Mouse (Mus musculus) hindbrain, embryonic 15.5 days (tissue): ENCODE data around the gene Mecp2. TPM values are rescaled to one million over a fixed set of nuclear protein-coding genes. Genes with fewer than 3 reads are reported as not detected.
A peak's percentile ranks its signal among the peaks of the same experiment; 100 is the strongest.

Experiments
- ATAC-seq: fragments of 200-750 bp; cut with Nextera tagmentation; 2 replicates; pipeline ENCODE4 v1.8.0; 2017; ENCODE audit warnings: low read depth, moderate number of reproducible peaks, moderate TSS enrichment; ENCODE audit not compliant: low FRiP score
- H3K27ac ChIP-seq: fragments of 300-500 bp; sonication (generic); replicated peaks from 2 replicates; pipeline ENCODE4 v1.5.1; 2015; ENCODE audit warnings: mild to moderate bottlenecking, inconsistent platforms
- H3K27me3 ChIP-seq: fragments of 300-500 bp; sonication (generic); 2 replicates; pipeline ENCODE4 v1.6.1; 2015; ENCODE audit warnings: control low read depth, inconsistent platforms
- H3K36me3 ChIP-seq: fragments of 300-500 bp; sonication (generic); 2 replicates; pipeline ENCODE4 v1.6.1; 2015; ENCODE audit warnings: control low read depth, inconsistent platforms
- H3K4me1 ChIP-seq: fragments of 300-500 bp; sonication (generic); replicated peaks from 2 replicates; pipeline ENCODE4 v1.6.1; 2015; ENCODE audit warnings: control low read depth, inconsistent platforms
- H3K4me2 ChIP-seq: fragments of 300-500 bp; sonication (generic); 2 replicates; pipeline ENCODE4 v1.6.1; 2015; ENCODE audit warnings: moderate library complexity, mild to moderate bottlenecking, inconsistent platforms
- H3K4me3 ChIP-seq: fragments of 300-500 bp; sonication (generic); 2 replicates; pipeline ENCODE4 v1.5.1; 2015; ENCODE audit warnings: mild to moderate bottlenecking, inconsistent platforms
- H3K9ac ChIP-seq: fragments of 300-500 bp; sonication (generic); 2 replicates; pipeline ENCODE4 v1.6.1; 2015; ENCODE audit warnings: inconsistent platforms
- H3K9me3 ChIP-seq: fragments of 300-500 bp; sonication (generic); 2 replicates; pipeline ENCODE4 v1.6.1; 2016; ENCODE audit warnings: control low read depth, inconsistent platforms
- WGBS: fragments of 180-500 bp; shearing (Covaris S2); methylation state at CpG from one replicate; pipeline ENCODE4 v1.1.7; 2015; 5-methylcytosine and 5-hydroxymethylcytosine counted together
- microRNA counts: library from miRNA; unstranded; fragments of <30 nt; microRNA quantifications from one replicate; lab custom pipeline; 2016
- microRNA-seq: library from miRNA; unstranded; fragments of <30 nt; microRNA quantifications from one replicate; pipeline ENCODE4, GENCODE M21; 2016
- polyA plus RNA-seq: library from polyadenylated mRNA; unstranded; fragments of >200 nt; fragmentation: Nextera tagmentation; extraction: Ambion mirVana; gene quantifications from 2 replicates; pipeline ENCODE4 v1.2.1, GENCODE M21; 2015

The Mecp2 gene
- polyA plus RNA-seq, 1 experiment from 2014 or later, result 12.8 TPM

- no peak for ATAC-seq
- no peak overlapping the region for H3K27ac ChIP-seq
Observed at GRCm38 (mm10) chrX:74003644-74004043, 131.5 kb downstream of the Mecp2 start.

GRCm38 (mm10) chrX:74001024-74001423, 134.1 kb downstream of the Mecp2 start:
- H3K27ac ChIP-seq, result no peak overlapping the region
- 85% methylated on average over 3 of the region's 3 CpGs for WGBS

More at GRCm38 (mm10) chrX:74003644-74004043, 131.5 kb downstream of the Mecp2 start:
- Histone ChIP-seq H3K4me2 (no peak overlapping the region), H3K36me3 (no peaks in the 10 kb centered on the region), H3K9ac (no peak overlapping the region), H3K4me3 (no peak overlapping the region), H3K4me1 (peaks cover 6% of the 10 kb centered on the region; the same call in 1 of the 2 replicates), H3K27me3 (no peaks in the 10 kb centered on the region), H3K9me3 (no peaks in the 10 kb centered on the region)
- 57% methylated on average over 2 of the region's 2 CpGs for WGBS

GRCm38 (mm10) chrX:73998911-73999869, 136.0 kb downstream of the Mecp2 start:
- H3K9me3 ChIP-seq, result no peaks in the 10 kb centered on the region
- H3K27ac ChIP-seq, result peak overlapping the region; percentile 77
- 24% methylated on average over 8 of the region's 8 CpGs for WGBS
- no peaks in the 10 kb centered on the region for H3K36me3 ChIP-seq
- ATAC-seq, result peak; percentile 92
- H3K4me1 ChIP-seq, result peaks cover 6% of the 10 kb centered on the region; the same call in 1 of the 2 replicates
- no peaks in the 10 kb centered on the region for H3K27me3 ChIP-seq
- peak overlapping the region; percentile 30 for H3K4me2 ChIP-seq
- H3K4me3 ChIP-seq, result no peak overlapping the region
- H3K9ac ChIP-seq, result no peak overlapping the region

More at GRCm38 (mm10) chrX:74001024-74001423, 134.1 kb downstream of the Mecp2 start:
- H3K9me3 ChIP-seq, result no peaks in the 10 kb centered on the region
- no peak for ATAC-seq
- no peak overlapping the region for H3K4me3 ChIP-seq
- no peak overlapping the region for H3K9ac ChIP-seq
- H3K36me3 ChIP-seq, result no peaks in the 10 kb centered on the region
- peaks cover 6% of the 10 kb centered on the region; the same call in 1 of the 2 replicates for H3K4me1 ChIP-seq
- H3K4me2 ChIP-seq, result no peak overlapping the region
- no peaks in the 10 kb centered on the region for H3K27me3 ChIP-seq

- H3K27ac ChIP-seq, result no peak overlapping the region
- H3K4me1 ChIP-seq, result no peaks in the 10 kb centered on the region
- WGBS, result 86% methylated on average over 1 of the region's 1 CpGs
- ATAC-seq, result no peak
- no peak overlapping the region for H3K9ac ChIP-seq
- H3K4me2 ChIP-seq, result no peak overlapping the region
- H3K27me3 ChIP-seq, result no peaks in the 10 kb centered on the region
- H3K36me3 ChIP-seq, result no peaks in the 10 kb centered on the region
- no peak overlapping the region for H3K4me3 ChIP-seq
- no peaks in the 10 kb centered on the region for H3K9me3 ChIP-seq
Observed at GRCm38 (mm10) chrX:73977783-73978182, 157.4 kb downstream of the Mecp2 start.

MicroRNA genes within 50 kb of the gene (microRNA counts, 519-probe panel; counts per million panel counts)
- not detected for microRNA mmu-miR-718 (lab: Ali Mortazavi, UCI)

Small RNA genes lying within 50 kb of the gene (microRNA-seq; reads per million reads assigned to microRNA genes)
- gene Mir5132, result not detected
- not detected for gene Mir718

Other genes starting within 250 kb of the Mecp2 start
- gene Avpr2, start 243.3 kb downstream of the Mecp2 start, polyA plus RNA-seq, result 0.17 and 0.18 TPM in 2 replicates
- gene L1cam, start 239.3 kb downstream of the Mecp2 start, polyA plus RNA-seq, result 85.5 and 126 TPM in 2 replicates
- 3.5 and 3.6 TPM in 2 replicates for gene Arhgap4, start 213.5 kb downstream of the Mecp2 start, polyA plus RNA-seq
- gene Naa10, start 213.4 kb downstream of the Mecp2 start, polyA plus RNA-seq, result 93.3 and 98.4 TPM in 2 replicates
- 13.3 and 14.1 TPM in 2 replicates for gene Renbp, start 204.5 kb downstream of the Mecp2 start, polyA plus RNA-seq
- gene Hcfc1, start 169.0 kb downstream of the Mecp2 start, polyA plus RNA-seq, result 46.4 and 47.1 TPM in 2 replicates
- gene Irak1, start 111.4 kb downstream of the Mecp2 start, polyA plus RNA-seq, result 44.0 and 45.9 TPM in 2 replicates
- not detected in 2 replicates for gene Opn1mw, start 7.9 kb downstream of the Mecp2 start, polyA plus RNA-seq
- gene Tex28, start 32.5 kb upstream of the Mecp2 start, polyA plus RNA-seq, result not detected in 2 replicates
- 0.05 and 0.07 TPM in 2 replicates for gene Tktl1, start 41.9 kb upstream of the Mecp2 start, polyA plus RNA-seq
- 87.8 and 92.0 TPM in 2 replicates for gene Flna, start 114.5 kb upstream of the Mecp2 start, polyA plus RNA-seq
- gene Emd, start 119.3 kb upstream of the Mecp2 start, polyA plus RNA-seq, result 14.5 and 16.7 TPM in 2 replicates
- 396 and 404 TPM in 2 replicates for gene Rpl10, start 135.4 kb upstream of the Mecp2 start, polyA plus RNA-seq
- gene Taz, start 146.5 kb upstream of the Mecp2 start, polyA plus RNA-seq, result 73.2 and 80.1 TPM in 2 replicates
- 4.4 and 4.7 TPM in 2 replicates for gene Dnase1l1, start 147.0 kb upstream of the Mecp2 start, polyA plus RNA-seq
- 284 and 300 TPM in 2 replicates for gene Atp6ap1, start 161.7 kb upstream of the Mecp2 start, polyA plus RNA-seq
- gene Gdi1, start 169.6 kb upstream of the Mecp2 start, polyA plus RNA-seq, result 868 and 983 TPM in 2 replicates
- 57.7 and 61.0 TPM in 2 replicates for gene Fam50a, start 177.7 kb upstream of the Mecp2 start, polyA plus RNA-seq
- 53.6 and 55.5 TPM in 2 replicates for gene Plxna3, start 193.7 kb upstream of the Mecp2 start, polyA plus RNA-seq
- gene Lage3, start 218.3 kb upstream of the Mecp2 start, polyA plus RNA-seq, result 73.4 and 75.9 TPM in 2 replicates
- 67.7 and 71.0 TPM in 2 replicates for gene Ubl4a, start 237.9 kb upstream of the Mecp2 start, polyA plus RNA-seq
- 7.7 and 8.4 TPM in 2 replicates for gene Slc10a3, start 238.0 kb upstream of the Mecp2 start, polyA plus RNA-seq